Mouse (Mus musculus) mouse embryonic stem cell (cell line): ENCODE measurements around the gene Ech1.

ENCODE experiments used
- in situ Hi-C, 2 experiments: fragments of 300-500 bp; cut with MboI; formaldehyde crosslinking; loops; 1 replicate in 1 of 2; 3 replicates in 1 of 2; pipeline ENCODE4 v1.14.3; 2019 to 2020; ENCODE audit warnings: low sequenced_read_pairs in 2 of 2, low pct_unique_long_range_greater_than_20kb in 1 of 2, mixed read lengths in 1 of 2; ENCODE audit not compliant: unreplicated experiment in 1 of 2

The Ech1 gene

GRCm38 (mm10) chr7:28824941-28825685 lies at the start of gene Ech1:
TSS of gene Ech1 (plus strand) at chr7:28825217.
- in situ Hi-C loops = no loop called here

DNA sequence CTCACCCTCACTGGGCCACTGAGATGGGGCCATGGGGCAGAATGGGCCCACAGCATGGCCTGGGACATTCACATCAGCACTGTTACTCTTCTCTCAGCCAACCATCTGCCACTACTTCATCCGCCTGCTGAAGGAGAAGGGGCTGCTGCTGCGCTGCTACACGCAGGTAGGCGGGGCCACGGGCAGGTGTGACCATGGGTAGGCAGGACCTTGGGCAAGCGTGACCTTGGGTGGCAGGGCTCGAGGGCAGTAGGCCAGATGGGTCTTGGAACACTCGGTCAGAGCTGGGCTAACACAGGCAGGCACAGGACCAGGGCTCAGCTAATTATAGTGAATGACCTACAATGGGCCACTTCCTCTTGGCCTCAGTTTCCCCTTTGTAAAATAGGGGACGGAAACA lies 46.2 kb upstream of the Ech1 start:
- in situ Hi-C loops = no loop called here

DNA sequence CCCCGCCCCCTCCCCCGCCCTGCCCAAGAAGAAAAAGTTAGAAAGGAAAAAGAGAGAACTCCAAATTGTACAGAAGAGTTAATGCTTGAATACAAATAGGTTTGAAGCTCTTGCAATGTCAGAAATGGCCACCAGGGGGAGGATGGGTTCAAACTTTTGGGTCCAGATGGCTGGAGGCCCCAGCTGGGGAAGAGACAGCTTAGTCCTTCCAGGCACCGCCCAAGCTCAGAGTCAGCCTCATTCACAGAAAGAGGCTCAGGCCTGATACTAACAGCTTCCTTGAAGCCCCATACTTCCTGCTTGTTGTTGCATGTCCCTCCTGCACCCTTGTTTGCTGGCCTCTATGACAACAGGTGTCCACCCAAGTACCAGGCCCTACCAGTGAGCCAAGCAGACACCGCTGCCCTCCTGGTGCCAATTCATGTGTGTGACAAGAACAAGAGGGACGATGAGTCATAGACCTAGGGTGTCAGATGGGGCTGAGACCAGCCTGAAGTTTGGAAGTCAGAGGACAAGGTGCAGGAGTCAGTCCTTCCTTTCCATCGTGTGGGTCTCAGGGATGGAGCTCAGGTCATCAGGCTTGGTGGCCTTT lies 44.9 kb upstream of the Ech1 start:
- in situ Hi-C loops = no loop called here

DNA sequence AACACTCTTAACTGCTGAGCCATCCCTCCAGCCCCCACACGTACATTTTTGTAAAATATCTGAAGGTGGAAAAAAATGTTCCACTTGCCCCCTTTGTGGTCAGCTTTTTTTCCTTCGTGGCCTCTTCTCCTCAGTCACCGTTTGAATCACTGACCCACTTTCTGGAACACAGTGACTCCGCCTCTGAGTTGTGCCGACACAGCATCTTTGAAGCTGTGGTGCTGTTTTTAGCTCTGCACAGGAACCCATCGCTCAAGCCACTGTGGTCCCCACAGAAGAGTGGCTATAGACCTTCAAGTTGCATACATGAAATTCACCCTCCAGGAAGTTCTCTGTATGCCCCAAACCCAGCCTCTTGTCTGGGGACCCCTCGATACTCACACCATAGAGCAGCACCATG lies 44.2 kb upstream of the Ech1 start:
- in situ Hi-C loops = no loop called here

DNA sequence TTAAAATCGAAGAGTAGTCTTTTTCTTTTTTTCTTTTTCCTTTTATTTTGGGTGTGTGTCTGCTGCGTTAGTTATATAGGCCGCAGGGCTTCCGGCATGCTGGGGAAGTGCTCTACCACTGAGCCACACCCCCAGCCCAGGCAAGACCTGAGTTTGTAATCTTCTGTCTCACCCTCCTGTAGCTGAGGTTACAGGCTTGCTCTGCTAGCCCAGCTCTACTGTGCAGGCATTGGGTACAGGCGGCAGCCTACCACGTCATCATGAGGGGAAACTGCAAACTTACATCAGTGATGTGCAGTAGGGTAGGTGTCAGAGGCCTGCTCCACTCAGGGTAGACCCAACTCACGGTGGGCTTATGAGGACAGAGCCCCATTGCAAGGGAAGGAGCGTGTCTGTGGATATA lies 43.8 kb upstream of the Ech1 start:
- in situ Hi-C loops = no loop called here

GRCm38 (mm10) chr7:28785161-28785560 lies 39.9 kb upstream of the Ech1 start:
- in situ Hi-C loops = no loop called here

DNA sequence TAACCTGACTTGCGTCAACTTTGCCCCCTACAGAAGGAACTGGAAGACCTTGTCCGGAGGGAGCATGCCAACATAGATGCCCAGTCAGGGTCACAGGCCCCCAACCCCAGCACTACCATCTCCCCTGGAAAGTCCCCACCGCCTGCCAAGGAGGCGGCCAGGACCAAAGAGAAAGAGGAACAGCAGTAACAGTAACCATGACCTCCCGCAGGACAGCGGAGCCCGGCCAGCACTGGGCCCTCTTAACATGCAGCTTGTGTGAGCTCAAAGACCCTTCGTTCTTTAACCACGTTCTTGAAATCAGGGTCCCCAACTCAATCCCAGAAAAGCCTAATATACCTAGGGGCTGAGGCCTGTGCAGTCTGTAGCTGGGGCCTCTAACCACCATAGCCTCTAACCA lies 37.1 kb upstream of the Ech1 start:
- in situ Hi-C loops = no loop called here

DNA sequence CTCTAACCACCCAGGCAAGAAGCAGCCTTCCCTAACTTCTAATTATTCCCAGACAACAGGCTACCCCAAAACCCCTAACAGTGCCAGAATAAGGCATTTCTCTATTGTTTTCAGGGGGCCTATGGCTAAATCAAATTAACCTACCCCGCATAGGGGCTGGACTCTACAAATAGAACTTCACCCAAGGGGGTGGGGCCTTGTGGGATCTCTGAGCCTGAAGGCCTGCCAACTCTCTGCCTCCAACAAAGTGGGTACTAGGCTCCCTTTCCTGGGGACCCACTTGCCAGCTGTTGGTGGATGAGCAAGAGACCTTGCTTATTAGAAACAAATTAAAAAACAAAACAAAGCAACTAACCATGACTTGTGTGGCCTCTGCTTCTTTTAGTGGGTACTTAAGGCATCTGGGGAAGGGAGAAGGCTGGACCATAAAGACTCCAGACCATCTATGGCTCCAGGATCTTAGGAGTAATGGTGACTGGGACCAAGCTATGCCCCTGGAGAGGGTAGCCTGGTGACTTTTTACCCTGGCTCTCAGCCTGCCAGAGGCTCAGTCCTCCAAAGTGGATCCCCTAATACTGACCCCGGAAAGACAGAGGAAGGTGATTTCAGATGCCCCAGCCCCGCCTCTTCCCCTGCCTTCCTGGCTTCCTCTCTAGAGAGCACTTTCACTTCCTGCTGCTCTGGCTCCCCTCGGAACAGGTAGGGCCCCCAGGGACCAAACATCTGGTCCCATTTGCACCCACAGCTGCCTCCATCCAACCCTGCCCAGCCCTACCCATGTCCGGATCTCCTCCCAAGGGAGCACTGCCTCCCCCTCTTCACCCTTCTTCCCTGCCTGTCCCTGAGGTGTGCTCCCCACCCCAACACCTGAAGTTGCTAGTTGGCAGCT lies 36.5 kb upstream of the Ech1 start, which contains the start of gene Rinl:
Gene Rinl, plus strand, starts transcription at position 663 of the 889 bp plus-strand sequence.
- in situ Hi-C loops = no loop called here

DNA sequence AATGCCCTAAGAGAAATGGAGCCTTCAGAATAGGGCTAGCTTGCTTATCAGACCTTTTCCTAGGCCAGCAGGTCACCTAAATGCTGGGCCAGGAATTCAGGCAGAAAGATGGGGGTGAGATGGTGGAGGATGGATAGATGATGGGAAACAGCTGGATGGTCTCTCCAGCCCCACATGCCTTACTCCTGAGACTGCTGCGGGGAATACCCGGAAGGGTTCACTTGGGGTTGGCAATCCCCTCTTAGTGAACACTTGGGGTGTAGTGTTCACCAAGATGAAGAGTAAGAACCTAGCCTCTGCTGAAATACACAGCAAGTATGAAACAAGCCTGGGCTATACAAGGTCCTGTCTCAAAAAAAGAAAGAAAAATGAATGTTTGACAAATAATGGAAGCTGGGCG lies 35.8 kb upstream of the Ech1 start:
- in situ Hi-C loops = no loop called here

DNA sequence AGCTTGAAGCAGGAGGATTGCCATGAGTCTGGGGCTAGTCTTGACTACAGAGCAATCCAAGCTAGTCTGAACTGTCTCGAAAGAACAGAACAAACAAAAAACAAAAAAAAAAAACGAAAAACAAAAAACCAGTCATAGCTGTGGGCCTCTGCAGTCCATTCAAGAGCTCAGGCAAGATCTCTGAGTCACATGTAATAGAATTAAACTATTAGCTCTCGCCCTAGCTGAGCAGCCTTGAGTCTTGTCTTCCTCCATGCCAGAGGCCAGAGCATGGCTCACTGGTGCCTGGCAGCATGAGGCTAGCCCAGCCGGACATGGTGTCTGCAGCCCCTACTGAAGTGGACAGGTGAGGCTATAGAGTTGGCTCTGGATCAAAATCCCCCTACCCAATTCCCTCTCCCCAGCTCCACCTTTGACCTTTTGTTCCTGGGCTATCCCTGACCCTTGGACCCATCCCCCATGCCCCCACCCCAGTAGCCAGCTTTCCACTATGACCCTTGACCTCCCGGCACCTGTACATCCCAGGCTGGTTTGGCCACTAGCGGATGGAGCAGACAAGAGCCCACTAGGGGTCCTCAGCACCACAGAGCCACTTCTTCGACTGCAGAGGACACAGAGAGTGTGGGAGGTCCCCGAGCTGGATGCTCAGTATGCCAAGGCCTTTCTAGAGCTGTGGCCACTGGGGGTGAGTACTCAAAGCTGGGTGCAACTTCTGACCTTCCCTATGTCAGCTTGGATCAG lies 34.8 kb upstream of the Ech1 start:
- in situ Hi-C loops = loop anchor here in 1 of 2 experiments (5.0 kb wide), 1 partner anchor 77 kb away; no protein-coding TSS in a partner anchor

DNA sequence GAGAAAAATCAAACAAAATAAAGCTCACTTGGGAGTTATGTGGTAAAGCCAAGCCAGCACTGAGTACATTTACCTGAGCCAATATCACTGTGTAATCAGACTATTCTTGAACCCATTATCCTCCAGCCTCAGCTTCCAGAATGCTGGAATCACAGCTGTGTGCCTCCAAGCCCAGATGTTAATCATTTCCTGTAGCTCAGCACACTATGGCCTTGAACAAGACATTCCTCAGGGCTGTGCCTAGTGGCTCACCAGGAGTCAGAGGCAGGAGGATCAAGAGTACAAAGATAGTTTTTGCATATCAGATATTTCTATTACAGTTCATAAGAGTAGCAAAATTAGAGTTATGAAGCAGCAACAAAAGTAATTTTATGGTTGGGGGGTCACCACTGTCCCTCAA lies 33.3 kb upstream of the Ech1 start:
- in situ Hi-C loops = loop anchor here in 1 of 2 experiments (5.0 kb wide), 1 partner anchor 76 kb away; no protein-coding TSS in a partner anchor

DNA sequence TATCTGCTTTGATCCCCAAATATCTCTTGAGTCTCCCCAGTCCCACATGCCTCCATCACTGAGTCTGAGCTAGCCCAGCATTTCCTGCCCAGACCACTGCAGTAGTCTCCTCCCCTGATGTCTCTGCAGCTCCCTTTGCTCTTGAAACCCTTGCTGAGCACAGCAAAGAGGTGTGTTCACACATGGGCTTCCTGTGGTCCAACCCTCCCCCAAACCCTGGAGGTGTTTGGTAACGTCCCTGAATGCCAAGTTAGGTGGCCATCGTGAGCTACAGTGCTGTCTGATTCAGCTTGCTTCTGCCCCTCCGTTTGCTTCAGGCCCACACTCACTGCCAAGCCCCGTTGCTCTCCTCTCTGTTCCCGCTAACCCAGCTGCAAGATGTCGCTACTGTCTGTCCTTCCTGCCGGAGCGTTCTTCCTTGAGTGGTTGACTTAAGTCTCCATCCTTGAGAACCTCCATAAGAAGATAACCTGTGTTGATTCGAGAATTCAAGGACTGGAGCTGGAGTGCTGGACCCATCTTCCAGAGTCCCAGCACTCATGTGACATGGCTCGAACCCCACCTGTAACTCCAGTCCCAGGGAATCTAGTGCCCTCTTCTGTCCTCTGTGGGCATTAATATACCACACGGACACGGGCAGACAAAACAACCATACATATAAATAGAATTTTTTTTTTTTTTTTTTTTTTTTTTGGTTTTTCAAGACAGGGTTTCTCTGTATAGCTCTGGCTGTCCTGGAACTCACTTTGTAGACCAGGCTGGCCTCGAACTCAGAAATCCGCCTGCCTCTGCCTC lies 32.4 kb upstream of the Ech1 start:
- in situ Hi-C loops = loop anchor here in 1 of 2 experiments (5.0 kb wide), 1 partner anchor 75 kb away; no protein-coding TSS in a partner anchor

GRCm38 (mm10) chr7:28793834-28794233 lies 31.2 kb upstream of the Ech1 start:
- in situ Hi-C loops = loop anchor here in 1 of 2 experiments (5.0 kb wide), 1 partner anchor 73 kb away; no protein-coding TSS in a partner anchor

DNA sequence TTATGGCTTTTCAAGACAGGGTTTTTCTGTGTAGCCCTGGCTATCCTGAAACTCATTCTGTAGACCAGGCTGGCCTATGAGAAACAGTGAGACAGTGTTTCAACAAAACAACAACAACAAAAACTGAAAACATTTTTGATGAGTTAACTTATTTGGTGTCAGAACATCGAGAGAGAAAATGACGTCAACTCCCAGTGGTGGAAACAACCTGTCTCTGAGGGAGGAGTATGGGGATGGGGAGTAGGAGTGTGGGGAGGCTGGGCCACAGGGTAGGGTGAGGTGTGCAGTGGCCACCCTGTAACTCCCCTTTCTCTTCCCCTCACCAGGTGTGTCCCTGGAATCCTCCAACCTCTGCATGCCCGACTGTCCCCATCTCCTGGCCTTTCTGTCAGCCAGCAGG lies 30.5 kb upstream of the Ech1 start:
- in situ Hi-C loops = loop anchor here in 1 of 2 experiments (5.0 kb wide), 1 partner anchor 73 kb away; no protein-coding TSS in a partner anchor

GRCm38 (mm10) chr7:28795832-28796231 lies 29.2 kb upstream of the Ech1 start:
- in situ Hi-C loops = no loop called here

GRCm38 (mm10) chr7:28796562-28796975 lies 28.4 kb upstream of the Ech1 start:
- in situ Hi-C loops = no loop called here

- in situ Hi-C loops = no loop called here
Measured at GRCm38 (mm10) chr7:28799994-28800393, 25.0 kb upstream of the Ech1 start.
